Mouse (Mus musculus) cerebellum, adult 11-12 months (tissue): Measurements from ENCODE around the gene Adgrg5.

Experiments used
- DNase-seq: peaks from one replicate; pipeline ENCODE4 v3.0.0; 2022

Adgrg5 gene

GRCm38 (mm10) chr8:94923405-94923804 is at the start of gene Adgrg5:
Gene Adgrg5 (plus strand): TSS chr8:94923694.
- DNase-seq = no peak

GRCm38 (mm10) chr8:94874358-94874757 is 49.1 kb upstream of the Adgrg5 start:
- DNase-seq = peak; percentile 53

GRCm38 (mm10) chr8:94875096-94875870 is 48.2 kb upstream of the Adgrg5 start:
- peak; percentile 32 for DNase-seq

GRCm38 (mm10) chr8:94875871-94876150 is 47.7 kb upstream of the Adgrg5 start:
- DNase-seq = no peak

GRCm38 (mm10) chr8:94876197-94876730 is 47.2 kb upstream of the Adgrg5 start, which contains the start of gene Dok4:
Gene Dok4 (minus strand): TSS chr8:94876330.
- peak; percentile 54 for DNase-seq

GRCm38 (mm10) chr8:94876820-94877219 is 46.7 kb upstream of the Adgrg5 start:
- peak; percentile 4 for DNase-seq

- DNase-seq = no peak
Measured at GRCm38 (mm10) chr8:94880742-94881141, 42.8 kb upstream of the Adgrg5 start.

GRCm38 (mm10) chr8:94888383-94889036 is 35.0 kb upstream of the Adgrg5 start:
- DNase-seq = no peak

- no peak for DNase-seq
Measured at GRCm38 (mm10) chr8:94892917-94893316, 30.6 kb upstream of the Adgrg5 start.

- no peak for DNase-seq
Measured at GRCm38 (mm10) chr8:94899262-94899661, 24.2 kb upstream of the Adgrg5 start.

- no peak for DNase-seq
Measured at GRCm38 (mm10) chr8:94900617-94901016, 22.9 kb upstream of the Adgrg5 start.

GRCm38 (mm10) chr8:94901031-94901430 is 22.5 kb upstream of the Adgrg5 start:
- no peak for DNase-seq

GRCm38 (mm10) chr8:94903709-94904108 is 19.8 kb upstream of the Adgrg5 start:
- DNase-seq = no peak

- no peak for DNase-seq
Measured at GRCm38 (mm10) chr8:94904450-94905175, 18.9 kb upstream of the Adgrg5 start.

GRCm38 (mm10) chr8:94907591-94908300 is 15.7 kb upstream of the Adgrg5 start:
- no peak for DNase-seq

GRCm38 (mm10) chr8:94908847-94909246 is 14.6 kb upstream of the Adgrg5 start:
- DNase-seq = peak; percentile 61

- no peak for DNase-seq
Measured at GRCm38 (mm10) chr8:94913061-94913660, 10.3 kb upstream of the Adgrg5 start.

- no peak for DNase-seq
Measured at GRCm38 (mm10) chr8:94914256-94914655, 9.2 kb upstream of the Adgrg5 start.

GRCm38 (mm10) chr8:94914701-94915101 is 8.8 kb upstream of the Adgrg5 start:
- no peak for DNase-seq

- DNase-seq = no peak
Measured at GRCm38 (mm10) chr8:94916311-94916959, 7.1 kb upstream of the Adgrg5 start.

GRCm38 (mm10) chr8:94916960-94917324 is 6.6 kb upstream of the Adgrg5 start:
- no peak for DNase-seq

- DNase-seq = peak; percentile 40
Measured at GRCm38 (mm10) chr8:94917352-94917751, 6.1 kb upstream of the Adgrg5 start.
